Mouse (Mus musculus) brain, embryonic 14.5 days (tissue): Measurements from ENCODE around the gene Grin1.

Experiments used
- CTCF ChIP-seq: fragments of 200-500 bp; IDR thresholded peaks from 2 replicates; pipeline ENCODE4 v1.5.1; 2012; ENCODE audit warnings: inconsistent platforms, mild to moderate bottlenecking, moderate library complexity, borderline replicate concordance; ENCODE audit not compliant: insufficient read depth, insufficient read length; ENCODE audit errors: extremely low read depth
- POLR2A ChIP-seq: fragments of 200-500 bp; IDR thresholded peaks from 2 replicates; pipeline ENCODE4 v1.6.1; 2012; ENCODE audit warnings: mild to moderate bottlenecking, inconsistent platforms, borderline replicate concordance; ENCODE audit not compliant: poor library complexity, insufficient read depth, insufficient read length, severe bottlenecking; ENCODE audit errors: extremely low read depth

GRCm38 (mm10) chr2:25303931-25304656, 14.9 kb downstream of the Grin1 start:
- no peak for TF ChIP-seq POLR2A
- TF ChIP-seq CTCF: no peak
